Mouse (Mus musculus) spleen, adult 2 months (tissue): ENCODE results near the gene Sfxn1. TPM values are rescaled to one million over a fixed set of nuclear protein-coding genes. Genes with fewer than 3 reads are reported as not detected.

Experiments used
- DNase-seq, 2 experiments: peaks; one replicate each; pipeline versions ENCODE4 v3.0.0 to v3.0.0-alpha.2; 2012 to 2021; ENCODE audit warnings: low spot score in 2 of 2, low read depth in 1 of 2
- H3K27ac ChIP-seq: fragments of 200-500 bp; 2 replicates; pipeline ENCODE4 v1.5.1; 2012; ENCODE audit warnings: low read length, inconsistent platforms; ENCODE audit not compliant: insufficient read depth
- H3K27me3 ChIP-seq: fragments of 200-500 bp; 2 replicates; pipeline ENCODE4 v1.6.1; 2012; ENCODE audit warnings: mild to moderate bottlenecking, moderate library complexity, low read length, inconsistent platforms; ENCODE audit not compliant: control insufficient read depth, insufficient read depth
- H3K36me3 ChIP-seq: fragments of 200-500 bp; 2 replicates; pipeline ENCODE4 v1.6.1; 2012; ENCODE audit warnings: mild to moderate bottlenecking, low read length, inconsistent platforms; ENCODE audit not compliant: control insufficient read depth, insufficient read depth
- H3K4me1 ChIP-seq: fragments of 200-500 bp; 2 replicates; pipeline ENCODE4 v1.6.1; 2011; ENCODE audit warnings: inconsistent platforms; ENCODE audit not compliant: control insufficient read depth, insufficient read depth, insufficient read length
- H3K4me3 ChIP-seq: fragments of 200-500 bp; 2 replicates; pipeline ENCODE4 v1.5.1; 2011; ENCODE audit warnings: mild to moderate bottlenecking, inconsistent platforms; ENCODE audit not compliant: insufficient read depth, insufficient read length; ENCODE audit errors: extremely low read depth
- CTCF ChIP-seq: fragments of 200-500 bp; IDR thresholded peaks from 2 replicates; pipeline ENCODE4 v1.5.1; 2011; ENCODE audit warnings: mild to moderate bottlenecking, inconsistent platforms; ENCODE audit not compliant: insufficient read depth, insufficient read length, insufficient replicate concordance; ENCODE audit errors: extremely low read depth
- POLR2A ChIP-seq: fragments of 200-500 bp; IDR thresholded peaks from 2 replicates; pipeline ENCODE4 v1.6.1; 2011; ENCODE audit warnings: low read depth, low read length, inconsistent platforms
- WGBS: fragments of 180-500 bp; shearing (Covaris S2); methylation state at CpG from one replicate; pipeline ENCODE4 v1.1.7; 2018; 5-methylcytosine and 5-hydroxymethylcytosine counted together
- polyA plus RNA-seq: library from polyadenylated mRNA; depleted of rRNA; stranded (reverse); fragments of >200 nt; gene quantifications from 2 replicates; pipeline ENCODE4 v1.2.3, GENCODE M21; 2012

The Sfxn1 gene
- polyA plus RNA-seq, 1 experiment, result 8.7 TPM

DNA sequence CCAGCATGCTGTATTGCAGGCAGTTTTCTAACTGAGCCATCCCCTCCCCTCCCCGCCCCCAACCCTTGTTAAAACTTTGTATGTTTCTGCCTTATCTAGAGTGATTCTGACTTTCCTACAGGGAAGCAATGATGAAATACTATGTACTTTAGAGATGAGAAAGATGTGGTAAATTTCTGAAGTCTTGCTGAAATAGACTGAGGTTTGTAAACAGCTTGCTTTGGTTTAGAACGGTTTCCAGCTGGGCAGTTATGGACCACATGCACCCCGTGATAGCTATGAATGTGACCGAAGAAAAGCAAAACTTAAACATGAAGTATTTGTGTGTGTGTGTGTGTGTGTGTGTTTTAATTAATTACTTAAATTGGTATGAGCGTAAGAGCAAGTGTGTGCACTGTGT is 13.2 kb downstream of the Sfxn1 start:
- Histone ChIP-seq H3K36me3 (peaks cover 19% of the 10 kb centered on the region), H3K4me1 (no peaks in the 10 kb centered on the region), H3K27me3 (no peaks in the 10 kb centered on the region), H3K27ac (no peak overlapping the region), H3K4me3 (no peak overlapping the region)
- no peak for DNase-seq
- WGBS, result 92% methylated on average over 5 of the region's 5 CpGs
- TF ChIP-seq CTCF (no peak), POLR2A (no peak)

DNA sequence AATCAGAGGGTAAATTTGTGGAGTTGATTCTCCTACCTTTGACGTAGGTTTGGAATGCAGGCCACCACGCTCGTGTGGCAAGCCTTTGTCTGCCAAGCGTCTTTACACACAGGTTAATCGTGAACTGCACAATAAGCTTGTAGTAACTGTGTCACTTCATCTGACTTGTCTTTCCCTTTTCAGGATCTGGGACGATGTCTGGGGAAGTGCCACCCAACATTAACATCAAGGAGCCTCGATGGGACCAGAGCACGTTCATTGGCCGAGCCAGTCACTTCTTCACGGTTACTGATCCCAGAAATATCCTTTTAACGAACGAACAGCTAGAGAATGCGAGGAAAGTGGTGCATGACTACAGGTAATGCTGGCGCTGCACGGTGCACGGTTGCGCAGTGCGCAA is 13.6 kb downstream of the Sfxn1 start:
- WGBS, result 97% methylated on average over 18 of the region's 18 CpGs
- Histone ChIP-seq H3K27me3 (no peaks in the 10 kb centered on the region), H3K27ac (no peak overlapping the region), H3K4me3 (no peak overlapping the region), H3K36me3 (peaks cover 20% of the 10 kb centered on the region), H3K4me1 (no peaks in the 10 kb centered on the region)
- no peak for DNase-seq
- TF ChIP-seq POLR2A (no peak), CTCF (no peak)

DNA sequence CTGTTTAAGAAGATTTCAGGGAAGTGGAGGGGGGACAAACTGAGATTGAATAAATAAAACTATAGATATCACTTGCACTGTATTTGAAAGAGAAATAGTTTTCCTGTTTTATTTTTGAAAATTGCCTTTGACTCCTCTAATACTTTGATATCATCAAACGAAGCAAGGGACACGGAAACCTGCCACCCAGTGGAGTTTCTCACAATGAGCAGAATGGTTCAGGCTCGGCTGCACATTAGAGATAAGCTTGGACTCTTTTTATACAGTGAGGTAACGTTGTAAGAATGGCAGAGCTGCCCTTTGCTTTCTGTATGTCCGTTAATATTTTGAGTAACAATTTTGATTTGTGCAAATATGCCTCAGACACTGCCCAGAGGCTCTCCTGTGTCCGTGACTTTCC is 20.1 kb downstream of the Sfxn1 start:
- H3K4me1 ChIP-seq, result no peaks in the 10 kb centered on the region
- no peak for DNase-seq
- no peak overlapping the region for H3K4me3 ChIP-seq
- no peak overlapping the region for H3K27ac ChIP-seq
- H3K36me3 ChIP-seq, result peaks cover 47% of the 10 kb centered on the region
- TF ChIP-seq POLR2A, result no peak
- no peak for TF ChIP-seq CTCF
- no peaks in the 10 kb centered on the region for H3K27me3 ChIP-seq
- WGBS, result 86% methylated on average over 6 of the region's 6 CpGs

DNA sequence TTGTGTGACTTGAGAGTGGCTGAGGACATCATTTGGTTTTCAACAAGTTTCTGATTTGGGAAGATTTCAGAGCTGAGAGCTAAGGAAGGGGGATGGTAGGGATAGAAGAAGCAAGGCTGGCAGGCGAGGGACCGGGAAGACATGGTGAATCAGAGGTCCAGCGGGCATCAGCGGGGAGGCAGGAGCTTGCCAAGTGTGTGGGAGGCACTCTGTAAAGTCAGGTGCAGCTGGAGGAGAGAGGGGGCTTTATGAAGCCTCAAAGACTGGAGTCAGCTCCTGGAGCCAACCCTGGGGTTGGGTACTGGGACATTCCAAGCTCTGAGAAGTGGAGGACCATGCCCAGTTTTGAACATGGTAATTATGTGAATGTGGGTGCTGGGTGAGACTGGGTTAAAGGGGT is 22.7 kb downstream of the Sfxn1 start:
- TF ChIP-seq POLR2A (no peak), CTCF (no peak)
- Histone ChIP-seq H3K4me1 (no peaks in the 10 kb centered on the region), H3K36me3 (peaks cover 45% of the 10 kb centered on the region), H3K27me3 (no peaks in the 10 kb centered on the region), H3K4me3 (no peak overlapping the region), H3K27ac (no peak overlapping the region)
- WGBS, result 95% methylated on average over 4 of the region's 4 CpGs
- DNase-seq, result no peak

DNA sequence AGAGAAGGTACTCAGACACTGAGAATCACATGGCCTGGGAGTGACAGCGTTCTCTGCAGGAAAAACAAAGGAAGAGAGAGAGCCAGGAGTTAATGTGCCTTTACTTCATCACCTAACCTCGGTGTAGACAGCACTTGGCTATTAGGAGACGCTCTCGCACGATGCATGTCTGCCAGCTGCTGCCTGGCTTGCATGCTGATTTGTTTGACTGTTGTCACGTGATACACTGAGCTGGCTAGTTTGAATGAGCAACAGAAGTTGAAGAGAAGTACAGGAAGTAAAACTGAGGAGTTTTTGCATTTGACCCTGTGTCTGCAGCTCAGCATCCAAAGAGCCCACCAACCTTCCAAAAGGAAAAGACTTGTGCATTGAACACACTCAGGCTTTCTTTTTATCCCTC is 23.3 kb downstream of the Sfxn1 start:
- no peak for TF ChIP-seq POLR2A
- TF ChIP-seq CTCF, result no peak
- Histone ChIP-seq H3K36me3 (peaks cover 45% of the 10 kb centered on the region), H3K27ac (no peak overlapping the region), H3K4me3 (no peak overlapping the region), H3K27me3 (no peaks in the 10 kb centered on the region), H3K4me1 (no peaks in the 10 kb centered on the region)
- DNase-seq, result no peak
- 82% methylated on average over 6 of the region's 6 CpGs for WGBS

DNA sequence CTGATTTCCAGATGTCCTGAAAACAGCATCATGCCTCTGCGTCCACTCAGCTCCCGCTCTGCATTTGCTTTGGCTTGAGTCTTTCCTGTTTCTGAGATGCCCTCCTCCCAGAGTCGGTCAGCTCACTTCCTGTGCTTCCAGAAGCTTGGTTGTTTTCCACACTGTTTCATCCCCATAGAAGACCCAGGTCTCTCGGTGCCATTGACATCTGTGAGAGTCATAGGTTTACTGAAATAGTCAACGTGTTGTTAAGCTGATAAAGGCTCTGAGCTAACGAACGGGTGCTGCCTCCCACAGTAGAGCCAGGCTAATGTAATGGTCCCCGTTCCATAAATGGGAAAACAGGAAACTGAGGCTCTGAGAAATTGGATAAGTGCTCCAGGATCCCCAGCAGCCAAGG is 24.1 kb downstream of the Sfxn1 start:
- no peaks in the 10 kb centered on the region for H3K4me1 ChIP-seq
- 92% methylated on average over 8 of the region's 8 CpGs for WGBS

DNA sequence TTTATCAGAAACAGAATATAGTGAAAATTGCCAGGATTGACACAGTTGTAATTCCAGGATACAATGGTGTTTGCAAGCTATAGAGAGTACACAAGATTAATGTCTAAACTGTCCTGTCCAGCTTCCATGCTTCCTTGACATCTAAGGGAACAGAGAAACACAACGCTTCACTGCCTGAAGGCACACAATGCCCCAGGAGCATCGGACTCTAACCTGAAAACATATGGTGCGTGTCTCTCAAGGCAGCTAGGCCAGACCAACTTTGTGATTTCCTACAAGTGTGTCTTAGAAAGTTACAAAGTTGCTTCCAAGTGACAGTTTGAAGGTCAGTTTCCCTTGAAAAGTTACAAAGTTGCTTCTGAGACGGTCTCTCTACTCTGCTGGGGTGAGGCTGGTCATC is 25.6 kb downstream of the Sfxn1 start:
- TF ChIP-seq POLR2A (no peak), CTCF (no peak)
- Histone ChIP-seq H3K27ac (no peak overlapping the region), H3K4me3 (no peak overlapping the region), H3K36me3 (peaks cover 37% of the 10 kb centered on the region), H3K27me3 (no peaks in the 10 kb centered on the region), H3K4me1 (no peaks in the 10 kb centered on the region)
- no peak for DNase-seq
- WGBS, result 94% methylated on average over 4 of the region's 4 CpGs

More for the DNA sequence above, 24.1 kb downstream of the Sfxn1 start:
- TF ChIP-seq CTCF (no peak), POLR2A (no peak)
- H3K36me3 ChIP-seq, result peaks cover 46% of the 10 kb centered on the region
- no peaks in the 10 kb centered on the region for H3K27me3 ChIP-seq
- H3K4me3 ChIP-seq, result no peak overlapping the region
- no peak for DNase-seq
- H3K27ac ChIP-seq, result no peak overlapping the region

DNA sequence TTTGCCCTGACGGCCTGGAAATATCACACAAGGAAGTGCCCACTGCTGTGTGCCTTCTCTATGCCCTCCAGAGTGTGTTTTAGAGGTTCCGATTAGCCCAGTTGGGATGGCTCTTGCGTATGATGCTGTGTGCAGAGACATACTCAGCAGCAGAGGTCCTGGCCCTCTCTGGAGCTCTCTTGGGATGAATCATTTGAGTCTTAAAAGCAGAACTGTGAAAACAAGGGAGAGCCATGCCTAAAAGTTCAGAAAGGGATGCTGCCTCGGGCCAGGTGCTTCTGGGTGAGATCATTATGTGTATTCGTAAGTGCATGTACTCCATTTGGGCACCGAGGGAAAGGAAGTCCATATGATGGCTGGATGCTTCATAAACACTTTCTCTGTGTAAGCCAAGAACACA is 26.1 kb downstream of the Sfxn1 start:
- no peak overlapping the region for H3K27ac ChIP-seq
- H3K4me3 ChIP-seq, result no peak overlapping the region
- no peak for DNase-seq
- H3K27me3 ChIP-seq, result no peaks in the 10 kb centered on the region
- H3K36me3 ChIP-seq, result peaks cover 34% of the 10 kb centered on the region
- no peaks in the 10 kb centered on the region for H3K4me1 ChIP-seq
- TF ChIP-seq POLR2A, result no peak
- TF ChIP-seq CTCF, result no peak
- WGBS, result 94% methylated on average over 6 of the region's 6 CpGs
